9 mouse cellular contexts compared by ENCODE assay signal in the genomic region with DNA sequence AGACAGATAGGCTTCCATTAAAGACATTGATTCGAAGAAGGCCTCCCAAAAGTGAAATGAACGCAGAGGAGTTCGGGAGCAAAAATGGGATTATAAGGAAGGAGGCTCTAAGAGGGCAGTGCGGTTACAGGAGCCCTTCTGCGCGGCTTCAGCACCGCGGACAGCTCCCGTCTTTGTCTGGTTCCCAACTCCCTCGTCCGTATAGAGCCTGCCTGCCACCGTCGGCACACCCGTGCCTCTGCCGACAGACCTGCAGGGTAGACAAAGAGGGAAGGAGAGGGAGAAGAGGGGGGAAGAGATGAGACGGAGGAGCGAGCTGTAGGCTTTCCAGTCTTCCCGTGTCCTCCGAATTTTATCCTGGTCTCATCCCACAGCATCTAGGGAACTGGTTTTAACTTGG. TPM values are rescaled to one million over a fixed set of nuclear protein-coding genes. Genes with fewer than 3 reads are reported as not detected.
DNase-seq lines count a peak whose midpoint lies in the region; ATAC-seq and TF ChIP-seq lines count a peak whose summit lies in the region.
"Had no signal": no experiment of that assay in that cellular context is flagged by ENCODE, and none has a peak within 500 bp of the region (broad histone marks: within the 10 kb centered on the region; RNA-seq: fewer than 3 reads in every experiment).

No protein-coding gene starts in this region.

- H3K9me3 ChIP-seq in intestine, embryonic 14.5 days (ENCODE audit: control insufficient read depth, low read length): no peaks in the 10 kb centered on the region
- H3K9me3 ChIP-seq in intestine, postnatal 0 days (ENCODE audit: control insufficient read depth): no peaks in the 10 kb centered on the region
- no peaks in the 10 kb centered on the region for H3K9me3 ChIP-seq in kidney, embryonic 14.5 days (ENCODE audit: control insufficient read depth, low read length)
- H3K9me3 ChIP-seq: limb, embryonic 15.5 days had no signal

- peaks cover 80% of the 10 kb centered on the region for H3K27me3 ChIP-seq in intestine, embryonic 14.5 days (replicated peaks; ENCODE audit: control insufficient read depth, insufficient read depth, low read length)
- H3K27me3 ChIP-seq in intestine, postnatal 0 days (replicated peaks; ENCODE audit: control insufficient read depth, insufficient read depth, low read length): peaks cover 63% of the 10 kb centered on the region
- peaks cover 80% of the 10 kb centered on the region for H3K27me3 ChIP-seq in kidney, embryonic 14.5 days (ENCODE audit: control insufficient read depth, insufficient read depth, low read length)

- no peak overlapping the region for H3K9ac ChIP-seq in intestine, embryonic 14.5 days (ENCODE audit: low read length)
- no peak overlapping the region for H3K9ac ChIP-seq in intestine, postnatal 0 days (ENCODE audit: low read depth, low read length)
- no peak overlapping the region for H3K9ac ChIP-seq in kidney, embryonic 14.5 days (ENCODE audit: low read depth, low read length)
- H3K9ac ChIP-seq: limb, embryonic 15.5 days had no signal

- H3K4me1 ChIP-seq in intestine, embryonic 14.5 days (replicated peaks; ENCODE audit: control insufficient read depth, insufficient read depth, low read length): no peaks in the 10 kb centered on the region
- H3K4me1 ChIP-seq in intestine, postnatal 0 days (replicated peaks; ENCODE audit: control insufficient read depth, insufficient read depth, low read length): no peaks in the 10 kb centered on the region
- H3K4me1 ChIP-seq in kidney, embryonic 14.5 days (ENCODE audit: control insufficient read depth, insufficient read depth, low read length): no peaks in the 10 kb centered on the region
- H3K4me1 ChIP-seq: limb, embryonic 15.5 days had no signal

- no peak for ATAC-seq in intestine, embryonic 14.5 days (replicated peaks; ENCODE audit: low FRiP score, low TSS enrichment, low read depth)
- no peak for ATAC-seq in intestine, postnatal 0 days
- ATAC-seq in kidney, embryonic 14.5 days (ENCODE audit: low FRiP score, low TSS enrichment): peak; percentile 66; the same call in 1 of the 2 replicates

- 1% methylated on average over 19 of the region's 19 CpGs for WGBS in intestine, embryonic 14.5 days
- WGBS in intestine, postnatal 0 days: under 1% methylated on average over 19 of the region's 19 CpGs
- WGBS in kidney, embryonic 14.5 days: 1% methylated on average over 19 of the region's 19 CpGs

- H3K36me3 ChIP-seq in intestine, embryonic 14.5 days (ENCODE audit: control insufficient read depth, insufficient read depth, low read length): no peaks in the 10 kb centered on the region
- no peaks in the 10 kb centered on the region for H3K36me3 ChIP-seq in intestine, postnatal 0 days (ENCODE audit: control insufficient read depth, insufficient read depth)
- no peaks in the 10 kb centered on the region for H3K36me3 ChIP-seq in kidney, embryonic 14.5 days (ENCODE audit: control insufficient read depth, insufficient read depth, low read length)
- H3K36me3 ChIP-seq: limb, embryonic 15.5 days had no signal

- H3K4me2 ChIP-seq in intestine, embryonic 14.5 days (ENCODE audit: low read length): no peak overlapping the region
- no peak overlapping the region for H3K4me2 ChIP-seq in intestine, postnatal 0 days (replicated peaks; ENCODE audit: low read depth)
- H3K4me2 ChIP-seq in kidney, embryonic 14.5 days (replicated peaks; ENCODE audit: low read depth, low read length): no peak overlapping the region
- H3K4me2 ChIP-seq: limb, embryonic 15.5 days had no signal

- DNase-seq in intestine, embryonic 14.5 days (ENCODE audit: low spot score): peak; percentile 93
- peak; percentile 83 for DNase-seq in adrenal gland, postnatal 25 days
- peak; percentile 69 for DNase-seq in gastrocnemius, postnatal 14 days
- peak; percentile 94 for DNase-seq in mesoderm, embryonic 11.5 days (ENCODE audit: low read depth, low spot score)
- peak; percentile 75 for DNase-seq in testis, postnatal 14 days (ENCODE audit: low spot score)
- DNase-seq in left cerebral cortex, postnatal 25 days (ENCODE audit: low spot score in 2 of 2): no peak

- H3K27ac ChIP-seq in intestine, embryonic 14.5 days (ENCODE audit: low read depth): no peak overlapping the region
- no peak overlapping the region for H3K27ac ChIP-seq in intestine, postnatal 0 days (ENCODE audit: low read depth, low read length)
- H3K27ac ChIP-seq in kidney, embryonic 14.5 days (ENCODE audit: low read depth, low read length): no peak overlapping the region
- H3K27ac ChIP-seq: limb, embryonic 15.5 days had no signal

- no peak for TF ChIP-seq CTCF in intestine, postnatal 0 days (IDR thresholded peaks at IDR 0.05; ENCODE audit: low read depth)

- intact Hi-C loops in gastrocnemius, postnatal 14 days (cut with DNase I; ENCODE audit: low total_unique reads): no loop called here
- intact Hi-C loops in left cerebral cortex, postnatal 25 days (cut with DNase I): loop anchor here (10.0 kb wide), 1 partner anchor 619 kb away; no protein-coding TSS in a partner anchor

- no peak overlapping the region for H3K4me3 ChIP-seq in intestine, embryonic 14.5 days (ENCODE audit: low read depth, low read length)
- H3K4me3 ChIP-seq in intestine, postnatal 0 days (ENCODE audit: low read depth, low read length): no peak overlapping the region
- H3K4me3 ChIP-seq in kidney, embryonic 14.5 days (ENCODE audit: low read length): no peak overlapping the region
- H3K4me3 ChIP-seq: limb, embryonic 15.5 days had no signal

RNA-seq across cellular contexts. Expression of a gene that starts 7.5 kb away (rescaled TPM):
- not detected in 2 replicates for polyA plus RNA-seq in intestine, embryonic 14.5 days (2014; fragmentation: Nextera tagmentation; extraction: Ambion mirVana)
- polyA plus RNA-seq in intestine, postnatal 0 days (2015; fragmentation: Nextera tagmentation; extraction: Ambion mirVana): 0.04 TPM in 1 of 2 replicates, not detected in the other
- total RNA-seq in adrenal gland, postnatal 25 days (2021): not detected in 2 replicates
- total RNA-seq in gastrocnemius, postnatal 14 days (2021): not detected
- polyA plus RNA-seq in kidney, embryonic 14.5 days (2014; fragmentation: Nextera tagmentation; extraction: Ambion mirVana): not detected in 2 replicates
- total RNA-seq in left cerebral cortex, postnatal 25 days (2021): under 1 TPM; 0.21 to 0.25 TPM
- polyA plus RNA-seq: limb, embryonic 15.5 days had no signal

RNA-seq across cellular contexts. Expression of a gene that starts 48.6 kb away (rescaled TPM):
- 8.4 and 9.9 TPM in 2 replicates for polyA plus RNA-seq in intestine, embryonic 14.5 days (2014; fragmentation: Nextera tagmentation; extraction: Ambion mirVana)
- polyA plus RNA-seq in intestine, postnatal 0 days (2015; fragmentation: Nextera tagmentation; extraction: Ambion mirVana): 21.2 and 21.5 TPM in 2 replicates
- total RNA-seq in adrenal gland, postnatal 25 days (2021): 65.0 and 99.0 TPM in 2 replicates
- total RNA-seq in gastrocnemius, postnatal 14 days (2021): under 1 TPM; 0.40 to 0.55 TPM
- polyA plus RNA-seq in kidney, embryonic 14.5 days (2014; fragmentation: Nextera tagmentation; extraction: Ambion mirVana): 10.5 and 12.5 TPM in 2 replicates
- total RNA-seq in left cerebral cortex, postnatal 25 days (2021): 1 to 10 TPM; 4.6 to 6.4 TPM

RNA-seq across cellular contexts. Expression of a gene that starts 52.3 kb away (rescaled TPM):
- polyA plus RNA-seq in intestine, embryonic 14.5 days (2014; fragmentation: Nextera tagmentation; extraction: Ambion mirVana): not detected in 2 replicates
- not detected in 2 replicates for polyA plus RNA-seq in intestine, postnatal 0 days (2015; fragmentation: Nextera tagmentation; extraction: Ambion mirVana)
- 2.9 TPM in 1 of 2 replicates, not detected in the other for total RNA-seq in adrenal gland, postnatal 25 days (2021)
- total RNA-seq in gastrocnemius, postnatal 14 days (2021): not detected
- not detected in 2 replicates for polyA plus RNA-seq in kidney, embryonic 14.5 days (2014; fragmentation: Nextera tagmentation; extraction: Ambion mirVana)
- total RNA-seq in left cerebral cortex, postnatal 25 days (2021): under 1 TPM in 1 of 2 experiments, not detected in 1; 0.27 TPM

Comparison
In these comparisons a context has a peak if more than half of its experiments do, and no peak if none do; other contexts are left out.
1. DNase-seq: peak in intestine, embryonic 14.5 days (single experiment), adrenal gland, postnatal 25 days (single experiment), gastrocnemius, postnatal 14 days (single experiment), mesoderm, embryonic 11.5 days (single experiment) and testis, postnatal 14 days (single experiment); none in left cerebral cortex, postnatal 25 days (0 of 2).